Mouse (Mus musculus) intestine, postnatal 0 days (tissue): ENCODE measurements around the gene Lce1a1. TPM values are rescaled to one million over a fixed set of nuclear protein-coding genes. Genes with fewer than 3 reads are reported as not detected.
"Not testable (repeated sequence)": the region's sequence is repeated elsewhere in the genome, so short reads cannot be mapped to it uniquely, and the experiment has no call there.

Experiments
- ATAC-seq: fragments of 200-750 bp; cut with Nextera tagmentation; 2 replicates; pipeline ENCODE4 v1.8.0; 2017; ENCODE audit warnings: mild to moderate bottlenecking, moderate TSS enrichment, moderate library complexity
- H3K27ac ChIP-seq: fragments of 300-500 bp; sonication (generic); 2 replicates; pipeline ENCODE4 v1.5.1; 2014; ENCODE audit warnings: mild to moderate bottlenecking, low read depth, low read length, moderate library complexity
- H3K27me3 ChIP-seq: fragments of 300-500 bp; sonication (generic); replicated peaks from 2 replicates; pipeline ENCODE4 v1.6.1; 2014; ENCODE audit warnings: low read length, mixed read lengths; ENCODE audit not compliant: control insufficient read depth, insufficient read depth
- H3K36me3 ChIP-seq: fragments of 300-500 bp; sonication (generic); 2 replicates; pipeline ENCODE4 v1.6.1; 2014; ENCODE audit warnings: mild to moderate bottlenecking, moderate library complexity; ENCODE audit not compliant: control insufficient read depth, insufficient read depth
- H3K4me1 ChIP-seq: fragments of 300-500 bp; sonication (generic); replicated peaks from 2 replicates; pipeline ENCODE4 v1.6.1; 2014; ENCODE audit warnings: antibody characterized with exemption, low read length, mixed read lengths; ENCODE audit not compliant: control insufficient read depth, insufficient read depth
- H3K4me2 ChIP-seq: fragments of 300-500 bp; sonication (generic); replicated peaks from 2 replicates; pipeline ENCODE4 v1.6.1; 2014; ENCODE audit warnings: low read depth, mild to moderate bottlenecking, moderate library complexity
- H3K4me3 ChIP-seq: fragments of 300-500 bp; sonication (generic); 2 replicates; pipeline ENCODE4 v1.5.1; 2014; ENCODE audit warnings: low read depth, low read length
- H3K9ac ChIP-seq: fragments of 300-500 bp; sonication (generic); 2 replicates; pipeline ENCODE4 v1.6.1; 2014; ENCODE audit warnings: mild to moderate bottlenecking, low read depth, low read length
- H3K9me3 ChIP-seq: fragments of 300-500 bp; sonication (generic); 2 replicates; pipeline ENCODE4 v1.6.1; 2016; ENCODE audit warnings: mixed run types; ENCODE audit not compliant: control insufficient read depth
- CTCF ChIP-seq: sonication (generic); IDR thresholded peaks from 2 replicates; pipeline ENCODE4 v1.5.1; 2016; ENCODE audit warnings: low read depth, mild to moderate bottlenecking, control low read depth, antibody characterized with exemption, moderate library complexity
- WGBS: fragments of 180-500 bp; shearing (Covaris S2); extraction: QIAGEN DNeasy Blood & Tissue Kit; methylation state at CpG from one replicate; pipeline ENCODE4 v1.1.7; 2014; 5-methylcytosine and 5-hydroxymethylcytosine counted together
- polyA plus RNA-seq: library from polyadenylated mRNA; unstranded; fragments of >200 nt; fragmentation: Nextera tagmentation; extraction: Ambion mirVana; gene quantifications from 2 replicates; pipeline ENCODE4 v1.2.1, GENCODE M21; 2015

The Lce1a1 gene
- polyA plus RNA-seq = 0.46 and 0.73 TPM in 2 replicates

DNA sequence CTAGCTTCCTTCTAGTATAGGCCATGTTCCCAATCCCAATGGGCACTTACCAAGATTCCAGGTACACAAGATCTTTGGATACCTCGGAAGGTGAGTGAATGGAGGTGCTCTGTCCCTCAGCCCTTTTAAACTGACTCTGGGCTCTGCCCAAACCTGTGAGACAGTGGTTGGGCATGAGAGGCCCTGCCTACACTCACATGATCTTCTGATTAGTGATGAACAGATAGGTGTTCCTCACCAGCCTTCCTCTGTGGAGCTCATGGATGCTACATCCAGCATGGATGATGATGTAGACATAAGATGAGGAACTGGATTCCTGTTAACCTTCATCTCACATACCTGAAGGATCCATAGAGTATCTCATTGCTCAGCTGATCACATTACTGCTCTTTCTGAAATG lies at the start of gene Lce1a1:
Gene Lce1a1, minus strand, starts transcription at position 101 of the 400 bp plus-strand sequence.
- no peak for TF ChIP-seq CTCF
- H3K4me2 ChIP-seq = no peak within 1 kb of the TSS
- ATAC-seq = no peak
- H3K27ac ChIP-seq = no peak within 1 kb of the TSS
- no peaks in the 10 kb centered on the region for H3K36me3 ChIP-seq
- no peak within 1 kb of the TSS for H3K4me3 ChIP-seq
- H3K9me3 ChIP-seq = no peaks in the 10 kb centered on the region
- no peaks in the 10 kb centered on the region for H3K4me1 ChIP-seq
- H3K9ac ChIP-seq = no peak within 1 kb of the TSS
- WGBS = 82% methylated on average over 1 of the region's 1 CpGs
- no peaks in the 10 kb centered on the region for H3K27me3 ChIP-seq

DNA sequence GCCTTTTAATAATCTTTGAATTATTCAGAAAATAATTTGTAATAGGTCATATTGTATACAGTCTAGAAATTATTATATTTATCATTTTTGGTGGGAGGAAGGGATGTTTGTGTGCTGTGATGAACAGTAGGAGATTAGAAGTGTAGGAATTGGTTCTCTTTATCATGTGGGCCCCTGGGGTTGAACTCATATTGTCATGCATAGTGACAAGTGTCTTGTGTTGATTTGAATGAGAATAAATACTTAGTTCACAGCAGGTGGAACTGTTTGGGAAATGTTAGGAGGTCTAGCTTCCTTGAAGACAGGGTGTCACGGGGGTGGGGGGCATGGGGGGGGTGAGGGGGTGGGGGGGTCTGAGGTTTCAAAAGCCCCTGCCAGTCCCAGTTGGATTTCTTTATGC lies 46.5 kb upstream of the Lce1a1 start:
- H3K4me3 ChIP-seq = no peak overlapping the region
- H3K27ac ChIP-seq = no peak overlapping the region
- H3K36me3 ChIP-seq = no peaks in the 10 kb centered on the region
- no peaks in the 10 kb centered on the region for H3K9me3 ChIP-seq
- H3K4me2 ChIP-seq = no peak overlapping the region
- H3K27me3 ChIP-seq = no peaks in the 10 kb centered on the region
- ATAC-seq = no peak
- H3K9ac ChIP-seq = no peak overlapping the region
- TF ChIP-seq CTCF = no peak
- no peaks in the 10 kb centered on the region for H3K4me1 ChIP-seq
- 29% methylated on average over 1 of the region's 1 CpGs for WGBS

DNA sequence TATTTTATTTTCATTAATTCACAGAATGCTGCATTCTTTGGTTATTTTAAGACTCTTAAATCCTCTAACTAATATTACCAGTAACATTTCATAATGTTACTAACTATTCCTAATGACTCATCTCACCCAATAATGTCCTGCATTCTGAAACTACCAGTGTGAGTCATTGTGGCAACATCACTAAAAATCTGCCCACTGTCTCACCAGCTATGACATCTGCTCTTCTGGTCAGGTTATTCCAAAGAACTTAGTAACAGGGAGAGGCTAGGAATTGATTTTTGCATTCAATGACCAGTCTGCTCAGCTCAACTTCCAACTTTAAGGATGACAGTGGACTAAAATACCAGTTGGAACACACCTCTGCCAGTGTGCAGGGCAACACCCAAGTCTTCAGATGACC lies 43.6 kb upstream of the Lce1a1 start:
- no peak for ATAC-seq
- Histone ChIP-seq H3K9me3 (no peaks in the 10 kb centered on the region), H3K4me1 (no peaks in the 10 kb centered on the region), H3K4me2 (no peak overlapping the region), H3K36me3 (no peaks in the 10 kb centered on the region), H3K9ac (no peak overlapping the region), H3K27me3 (no peaks in the 10 kb centered on the region), H3K27ac (no peak overlapping the region), H3K4me3 (no peak overlapping the region)
- no peak for TF ChIP-seq CTCF

DNA sequence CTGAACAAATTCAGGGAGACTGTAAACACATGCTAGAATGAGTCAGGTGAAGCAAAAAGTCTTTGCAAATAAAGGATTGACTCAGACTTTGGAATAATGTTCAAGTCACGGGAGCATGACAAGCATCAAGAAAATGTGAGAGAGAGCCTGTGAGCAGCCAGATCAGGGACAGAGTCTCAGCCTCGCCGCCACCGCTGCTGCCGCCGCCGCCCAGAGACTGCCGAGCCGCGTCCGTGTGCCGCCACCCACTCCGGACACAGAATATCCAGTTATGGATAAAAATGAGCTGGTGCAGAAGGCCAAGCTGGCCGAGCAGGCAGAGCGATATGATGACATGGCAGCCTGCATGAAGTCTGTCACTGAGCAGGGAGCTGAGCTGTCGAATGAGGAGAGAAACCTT lies 41.0 kb upstream of the Lce1a1 start:
- H3K27me3 ChIP-seq = not testable (repeated sequence)

DNA sequence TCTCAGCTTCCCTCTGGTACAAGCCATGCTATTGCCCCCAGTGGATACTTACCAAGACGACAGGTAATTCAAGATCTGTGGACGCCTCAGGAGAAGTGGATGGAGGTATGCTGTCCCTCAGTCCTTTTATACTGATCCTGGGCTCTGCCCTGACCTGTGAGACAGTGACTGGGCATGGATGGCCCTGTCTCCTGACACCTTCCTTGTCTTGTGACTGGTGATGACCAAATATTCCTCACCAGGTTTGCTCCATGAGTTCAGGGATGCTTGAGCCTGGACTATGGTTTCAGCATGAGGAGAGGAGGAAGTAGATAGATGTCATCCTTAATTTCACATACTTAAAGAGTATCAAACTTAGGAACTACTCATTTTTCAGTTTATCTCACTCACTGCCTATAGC lies 39.0 kb upstream of the Lce1a1 start, which contains the start of gene Lce1d:
Gene Lce1d, minus strand, starts transcription at position 101 of the 400 bp plus-strand sequence.
- no peak for ATAC-seq
- Histone ChIP-seq H3K9ac (no peak within 1 kb of the TSS), H3K4me1 (no peaks in the 10 kb centered on the region), H3K9me3 (no peaks in the 10 kb centered on the region), H3K36me3 (no peaks in the 10 kb centered on the region), H3K27me3 (no peaks in the 10 kb centered on the region), H3K4me2 (no peak within 1 kb of the TSS), H3K27ac (no peak within 1 kb of the TSS), H3K4me3 (no peak within 1 kb of the TSS)
- no peak for TF ChIP-seq CTCF
- WGBS = 48% methylated on average over 2 of the region's 2 CpGs

More for the DNA sequence above, 41.0 kb upstream of the Lce1a1 start:
- not testable (repeated sequence) for H3K9ac ChIP-seq, H3K9me3 ChIP-seq, H3K4me3 ChIP-seq, H3K4me2 ChIP-seq, H3K27ac ChIP-seq, H3K36me3 ChIP-seq, H3K4me1 ChIP-seq, ATAC-seq
- WGBS = 65% methylated on average over 16 of the region's 16 CpGs

DNA sequence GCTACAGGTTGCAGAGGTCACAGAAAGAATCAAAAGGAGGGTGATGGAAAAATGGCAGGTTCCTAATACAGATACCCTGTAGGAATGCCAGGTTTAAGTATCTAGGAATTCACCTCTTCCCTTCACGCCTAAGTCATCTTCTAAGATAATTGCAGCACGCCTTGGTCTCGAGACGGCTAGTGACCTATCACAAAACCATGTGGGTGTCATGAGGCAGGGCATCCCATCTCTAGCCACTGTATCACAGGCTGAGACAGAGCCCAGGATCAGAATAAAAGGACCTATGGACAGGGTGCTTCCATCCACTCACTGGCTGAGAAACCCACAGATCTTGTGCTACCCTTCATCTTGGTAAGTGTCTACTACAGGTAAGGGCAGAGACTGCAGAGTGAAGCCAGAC lies 30.8 kb upstream of the Lce1a1 start, which contains the start of gene Lce1c:
Gene Lce1c, plus strand, starts transcription at position 301 of the 400 bp plus-strand sequence.
- no peak for TF ChIP-seq CTCF
- no peak within 1 kb of the TSS for H3K4me2 ChIP-seq
- H3K4me1 ChIP-seq = no peaks in the 10 kb centered on the region
- H3K9ac ChIP-seq = no peak within 1 kb of the TSS
- ATAC-seq = no peak
- H3K27me3 ChIP-seq = no peaks in the 10 kb centered on the region
- H3K4me3 ChIP-seq = no peak within 1 kb of the TSS
- WGBS = 90% methylated on average over 4 of the region's 4 CpGs
- H3K36me3 ChIP-seq = no peaks in the 10 kb centered on the region
- no peaks in the 10 kb centered on the region for H3K9me3 ChIP-seq
- H3K27ac ChIP-seq = no peak within 1 kb of the TSS

DNA sequence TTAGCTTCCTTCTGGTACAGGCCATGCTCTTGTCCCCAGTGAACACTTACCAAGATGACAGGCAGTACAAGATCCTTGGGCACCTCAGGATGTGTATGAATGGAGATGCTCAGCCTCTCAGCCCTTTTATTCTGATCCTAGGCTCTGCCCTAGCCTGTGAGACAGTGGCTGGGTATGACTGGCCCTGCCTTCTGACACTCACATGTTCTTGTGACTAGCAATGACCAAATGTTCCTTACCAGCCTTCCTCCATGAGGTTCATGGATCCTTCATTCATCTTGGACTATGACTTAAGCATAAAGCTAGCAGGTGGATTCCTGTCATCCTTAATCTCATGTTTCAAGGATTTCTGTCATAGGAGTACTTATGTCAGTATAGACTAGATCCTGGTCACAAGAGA lies 22.1 kb upstream of the Lce1a1 start, which contains the start of gene Lce1a2:
Gene Lce1a2, minus strand, starts transcription at position 101 of the 400 bp plus-strand sequence.
- H3K36me3 ChIP-seq = no peaks in the 10 kb centered on the region
- no peaks in the 10 kb centered on the region for H3K27me3 ChIP-seq
- no peak within 1 kb of the TSS for H3K9ac ChIP-seq
- H3K4me3 ChIP-seq = no peak within 1 kb of the TSS
- TF ChIP-seq CTCF = no peak
- H3K4me2 ChIP-seq = no peak within 1 kb of the TSS
- no peak for ATAC-seq
- no peak within 1 kb of the TSS for H3K27ac ChIP-seq
- H3K4me1 ChIP-seq = no peaks in the 10 kb centered on the region
- no peaks in the 10 kb centered on the region for H3K9me3 ChIP-seq
